Mouse (Mus musculus): ENCODE results near the gene Tmem129. TPM values are rescaled to one million over a fixed set of nuclear protein-coding genes. Genes with fewer than 3 reads are reported as not detected.

The Tmem129 gene
- polyA plus RNA-seq, 1 experiment from 2014 or later = 37.5 TPM

- no peaks in the 10 kb centered on the region for H3K27me3 ChIP-seq
- no peak overlapping the region for H3K9ac ChIP-seq (replicated peaks)
- no peaks in the 10 kb centered on the region for H3K9me3 ChIP-seq
- H3K4me3 ChIP-seq = no peak overlapping the region
- no peak overlapping the region for H3K4me2 ChIP-seq (replicated peaks)
- H3K36me3 ChIP-seq = peaks cover 25% of the 10 kb centered on the region
- peaks cover 48% of the 10 kb centered on the region for H3K4me1 ChIP-seq
- H3K27ac ChIP-seq (replicated peaks) = no peak overlapping the region
- 94% methylated on average over 10 of the region's 10 CpGs for WGBS
- ATAC-seq (ENCODE audit: low FRiP score, low read depth) = no peak
These were observed 2.9 kb downstream of the Tmem129 start for GRCm38 (mm10) chr5:33655251-33655840.

- H3K9me3 ChIP-seq = no peaks in the 10 kb centered on the region
- peaks cover 48% of the 10 kb centered on the region for H3K4me1 ChIP-seq
- peak overlapping the region; percentile 28; the same call in 1 of the 2 replicates for H3K9ac ChIP-seq (replicated peaks)
- no peak overlapping the region for H3K4me2 ChIP-seq (replicated peaks)
- no peak for ATAC-seq (ENCODE audit: low FRiP score, low read depth)
- 96% methylated on average over 13 of the region's 13 CpGs for WGBS
- no peak overlapping the region for H3K4me3 ChIP-seq
- H3K27ac ChIP-seq (replicated peaks) = no peak overlapping the region
- H3K36me3 ChIP-seq = peaks cover 29% of the 10 kb centered on the region
- no peaks in the 10 kb centered on the region for H3K27me3 ChIP-seq
These were observed 3.8 kb downstream of the Tmem129 start for GRCm38 (mm10) chr5:33654424-33654823.

- Histone ChIP-seq H3K9me3 (no peaks in the 10 kb centered on the region), H3K4me1 (peaks cover 42% of the 10 kb centered on the region), H3K27me3 (no peaks in the 10 kb centered on the region), H3K36me3 (peaks cover 42% of the 10 kb centered on the region), H3K27ac (replicated peaks) (peak overlapping the region; percentile 97), H3K4me3 (peak overlapping the region; percentile 82), H3K4me2 (replicated peaks) (peak overlapping the region; percentile 77), H3K9ac (replicated peaks) (peak overlapping the region; percentile 89; the same call in 1 of the 2 replicates)
- ATAC-seq (ENCODE audit: low FRiP score, low read depth) = peak; percentile 42; the same call in 1 of the 2 replicates
- WGBS = 1% methylated on average over 9 of the region's 9 CpGs
These were observed 5.4 kb downstream of the Tmem129 start for GRCm38 (mm10) chr5:33652783-33653173.

GRCm38 (mm10) chr5:33651921-33652782, 6.1 kb downstream of the Tmem129 start, which contains the start of gene Slbp:
Slbp (minus strand) TSS chr5:33652574.
- peak within 1 kb of the TSS; percentile 89 for H3K9ac ChIP-seq (replicated peaks)
- no peaks in the 10 kb centered on the region for H3K9me3 ChIP-seq
- peak within 1 kb of the TSS; percentile 97 for H3K27ac ChIP-seq (replicated peaks)
- H3K4me2 ChIP-seq (replicated peaks) = peak within 1 kb of the TSS; percentile 77
- peak; percentile 96 for ATAC-seq (ENCODE audit: low FRiP score, low read depth)
- H3K4me3 ChIP-seq = peak within 1 kb of the TSS; percentile 82
- H3K27me3 ChIP-seq = no peaks in the 10 kb centered on the region
- under 1% methylated on average over 82 of the region's 82 CpGs for WGBS
- H3K4me1 ChIP-seq = peaks cover 40% of the 10 kb centered on the region
- H3K36me3 ChIP-seq = peaks cover 48% of the 10 kb centered on the region

GRCm38 (mm10) chr5:33651541-33651920, 6.7 kb downstream of the Tmem129 start:
- Histone ChIP-seq H3K4me1 (peaks cover 34% of the 10 kb centered on the region), H3K4me3 (peak overlapping the region; percentile 82), H3K27me3 (no peaks in the 10 kb centered on the region), H3K4me2 (replicated peaks) (peak overlapping the region; percentile 77), H3K27ac (replicated peaks) (peak overlapping the region; percentile 97), H3K9me3 (no peaks in the 10 kb centered on the region), H3K36me3 (peaks cover 54% of the 10 kb centered on the region), H3K9ac (replicated peaks) (peak overlapping the region; percentile 89)
- ATAC-seq (ENCODE audit: low FRiP score, low read depth) = no peak
- WGBS = 2% methylated on average over 11 of the region's 11 CpGs

- H3K27me3 ChIP-seq = no peaks in the 10 kb centered on the region
- no peak for ATAC-seq (ENCODE audit: low FRiP score, low read depth)
- H3K9me3 ChIP-seq = no peaks in the 10 kb centered on the region
- H3K36me3 ChIP-seq = peaks cover 59% of the 10 kb centered on the region
- 22% methylated on average over 2 of the region's 2 CpGs for WGBS
- peak overlapping the region; percentile 89 for H3K9ac ChIP-seq (replicated peaks)
- H3K27ac ChIP-seq (replicated peaks) = peak overlapping the region; percentile 97
- peaks cover 29% of the 10 kb centered on the region for H3K4me1 ChIP-seq
- peak overlapping the region; percentile 82 for H3K4me3 ChIP-seq
- H3K4me2 ChIP-seq (replicated peaks) = peak overlapping the region; percentile 77
These were observed 7.2 kb downstream of the Tmem129 start for GRCm38 (mm10) chr5:33651017-33651416.

GRCm38 (mm10) chr5:33640652-33641051, 17.6 kb downstream of the Tmem129 start:
- Histone ChIP-seq H3K27me3 (no peaks in the 10 kb centered on the region), H3K4me2 (replicated peaks) (no peak overlapping the region), H3K4me1 (no peaks in the 10 kb centered on the region), H3K9me3 (no peaks in the 10 kb centered on the region), H3K9ac (replicated peaks) (no peak overlapping the region), H3K27ac (replicated peaks) (no peak overlapping the region), H3K4me3 (no peak overlapping the region), H3K36me3 (peaks cover 70% of the 10 kb centered on the region)
- no peak for ATAC-seq (ENCODE audit: low FRiP score, low read depth)
- 43% methylated on average over 3 of the region's 3 CpGs for WGBS

- H3K9ac ChIP-seq (replicated peaks) = no peak overlapping the region
- H3K9me3 ChIP-seq = no peaks in the 10 kb centered on the region
- WGBS = 75% methylated on average over 4 of the region's 4 CpGs
- no peak overlapping the region for H3K27ac ChIP-seq (replicated peaks)
- peaks cover 62% of the 10 kb centered on the region for H3K36me3 ChIP-seq
- H3K4me2 ChIP-seq (replicated peaks) = no peak overlapping the region
- no peaks in the 10 kb centered on the region for H3K4me1 ChIP-seq
- ATAC-seq (ENCODE audit: low FRiP score, low read depth) = no peak
- no peak overlapping the region for H3K4me3 ChIP-seq
- H3K27me3 ChIP-seq = no peaks in the 10 kb centered on the region
These were observed 19.4 kb downstream of the Tmem129 start for GRCm38 (mm10) chr5:33638826-33639225.

- ATAC-seq (ENCODE audit: low FRiP score, low read depth) = no peak
- Histone ChIP-seq H3K4me2 (replicated peaks) (no peak overlapping the region), H3K4me3 (no peak overlapping the region), H3K4me1 (no peaks in the 10 kb centered on the region), H3K36me3 (peaks cover 52% of the 10 kb centered on the region), H3K9ac (replicated peaks) (no peak overlapping the region), H3K27me3 (no peaks in the 10 kb centered on the region), H3K27ac (replicated peaks) (0 out of 2 replicates have a peak overlapping the region, but pooled peaks have one; percentile 20), H3K9me3 (no peaks in the 10 kb centered on the region)
- 82% methylated on average over 3 of the region's 3 CpGs for WGBS
These were observed 20.4 kb downstream of the Tmem129 start for GRCm38 (mm10) chr5:33637606-33638350.

GRCm38 (mm10) chr5:33635361-33635760, 22.9 kb downstream of the Tmem129 start:
- H3K27me3 ChIP-seq = no peaks in the 10 kb centered on the region
- no peak overlapping the region for H3K4me2 ChIP-seq (replicated peaks)
- no peaks in the 10 kb centered on the region for H3K4me1 ChIP-seq
- H3K36me3 ChIP-seq = peaks cover 31% of the 10 kb centered on the region; the same call in 1 of the 2 replicates
- ATAC-seq (ENCODE audit: low FRiP score, low read depth) = no peak
- WGBS = 93% methylated on average over 3 of the region's 3 CpGs
- no peaks in the 10 kb centered on the region for H3K9me3 ChIP-seq
- H3K27ac ChIP-seq (replicated peaks) = no peak overlapping the region
- H3K9ac ChIP-seq (replicated peaks) = no peak overlapping the region
- H3K4me3 ChIP-seq = no peak overlapping the region

GRCm38 (mm10) chr5:33632526-33632925, 25.7 kb downstream of the Tmem129 start:
- no peak overlapping the region for H3K27ac ChIP-seq (replicated peaks)
- H3K9ac ChIP-seq (replicated peaks) = no peak overlapping the region
- WGBS = 88% methylated on average over 1 of the region's 1 CpGs
- H3K4me2 ChIP-seq (replicated peaks) = no peak overlapping the region
- ATAC-seq (ENCODE audit: low FRiP score, low read depth) = no peak
- H3K4me1 ChIP-seq = peaks cover 15% of the 10 kb centered on the region
- H3K27me3 ChIP-seq = no peaks in the 10 kb centered on the region
- peaks cover 7% of the 10 kb centered on the region; the same call in 1 of the 2 replicates for H3K36me3 ChIP-seq
- no peak overlapping the region for H3K4me3 ChIP-seq
- H3K9me3 ChIP-seq = no peaks in the 10 kb centered on the region

Measured in midbrain, embryonic 12.5 days (tissue).